Mouse (Mus musculus) neural tube, embryonic 14.5 days (tissue): ENCODE measurements around the gene Clstn3. TPM values are rescaled to one million over a fixed set of nuclear protein-coding genes. Genes with fewer than 3 reads are reported as not detected.

ENCODE experiments used
- ATAC-seq: fragments of 200-750 bp; cut with Nextera tagmentation; 2 replicates; pipeline ENCODE4 v1.8.0; 2017; ENCODE audit warnings: low read depth, mild to moderate bottlenecking, moderate TSS enrichment, moderate library complexity
- H3K27ac ChIP-seq: fragments of 300-500 bp; sonication (generic); 2 replicates; pipeline ENCODE4 v1.5.1; 2014; ENCODE audit warnings: low read depth, mild to moderate bottlenecking, control low read depth, low read length, moderate library complexity, mixed read lengths
- H3K27me3 ChIP-seq: fragments of 300-500 bp; sonication (generic); 2 replicates; pipeline ENCODE4 v1.6.1; 2014; ENCODE audit warnings: low read length; ENCODE audit not compliant: control insufficient read depth, insufficient read depth
- H3K36me3 ChIP-seq: fragments of 300-500 bp; sonication (generic); 2 replicates; pipeline ENCODE4 v1.6.1; 2014; ENCODE audit warnings: low read length, mixed read lengths; ENCODE audit not compliant: control insufficient read depth, insufficient read depth
- H3K4me1 ChIP-seq: fragments of 300-500 bp; sonication (generic); 2 replicates; pipeline ENCODE4 v1.6.1; 2014; ENCODE audit warnings: low read length; ENCODE audit not compliant: control insufficient read depth, insufficient read depth
- H3K4me2 ChIP-seq: fragments of 300-500 bp; sonication (generic); 2 replicates; pipeline ENCODE4 v1.6.1; 2014; ENCODE audit warnings: mild to moderate bottlenecking, low read depth, low read length, control low read depth
- H3K4me3 ChIP-seq: fragments of 300-500 bp; sonication (generic); 2 replicates; pipeline ENCODE4 v1.5.1; 2014; ENCODE audit warnings: low read depth, low read length, control low read depth, mixed read lengths
- H3K9ac ChIP-seq: fragments of 300-500 bp; sonication (generic); replicated peaks from 2 replicates; pipeline ENCODE4 v1.6.1; 2014; ENCODE audit warnings: low read depth, mild to moderate bottlenecking, control low read depth, low read length, mixed read lengths
- H3K9me3 ChIP-seq: fragments of 300-500 bp; sonication (generic); 2 replicates; pipeline ENCODE4 v1.6.1; 2016; ENCODE audit warnings: low read length; ENCODE audit not compliant: control insufficient read depth
- WGBS: fragments of 180-500 bp; shearing (Covaris S2); extraction: QIAGEN DNeasy Blood & Tissue Kit; methylation state at CpG from one replicate; pipeline ENCODE4 v1.1.7; 2014; 5-methylcytosine and 5-hydroxymethylcytosine counted together
- polyA plus RNA-seq: library from polyadenylated mRNA; unstranded; fragments of >200 nt; fragmentation: Nextera tagmentation; extraction: Ambion mirVana; gene quantifications from 2 replicates; pipeline ENCODE4 v1.2.1, GENCODE M21; 2014

Clstn3 gene
- polyA plus RNA-seq, 1 experiment from 2014 or later = 90.4 TPM

DNA sequence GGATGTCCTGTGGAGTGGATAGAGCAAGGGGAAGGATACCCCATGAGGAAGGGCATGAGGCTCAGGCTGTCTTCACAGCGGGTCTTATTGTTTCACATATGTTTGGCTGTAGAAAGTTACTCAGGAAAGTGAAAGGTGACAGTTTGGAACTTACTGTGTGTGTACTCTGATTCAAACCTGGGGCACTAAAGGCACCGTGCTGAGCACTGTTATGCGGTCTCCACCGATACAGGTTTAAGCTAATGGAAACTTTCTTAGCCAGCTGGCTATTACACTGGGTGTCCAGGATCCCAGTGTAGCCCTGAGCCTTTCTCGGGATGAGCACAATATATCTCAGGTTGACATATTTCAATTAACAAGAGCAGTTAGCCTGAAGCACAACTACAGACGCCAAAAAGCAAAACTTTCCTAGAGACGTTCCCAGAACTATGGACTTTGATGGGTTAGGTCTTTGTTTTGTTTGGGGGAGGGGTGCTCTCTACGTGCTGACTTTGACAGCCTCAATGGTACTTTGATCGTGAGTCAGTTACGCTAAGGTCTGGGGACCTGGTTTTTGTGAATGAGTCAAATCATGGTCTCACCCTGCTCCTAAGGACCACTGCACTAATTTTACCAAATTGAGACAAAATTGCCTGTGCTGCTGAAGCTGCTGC lies 35.4 kb upstream of the Clstn3 start:
- H3K27me3 ChIP-seq = no peaks in the 10 kb centered on the region
- ATAC-seq = no peak
- 50% methylated on average over 10 of the region's 10 CpGs for WGBS

DNA sequence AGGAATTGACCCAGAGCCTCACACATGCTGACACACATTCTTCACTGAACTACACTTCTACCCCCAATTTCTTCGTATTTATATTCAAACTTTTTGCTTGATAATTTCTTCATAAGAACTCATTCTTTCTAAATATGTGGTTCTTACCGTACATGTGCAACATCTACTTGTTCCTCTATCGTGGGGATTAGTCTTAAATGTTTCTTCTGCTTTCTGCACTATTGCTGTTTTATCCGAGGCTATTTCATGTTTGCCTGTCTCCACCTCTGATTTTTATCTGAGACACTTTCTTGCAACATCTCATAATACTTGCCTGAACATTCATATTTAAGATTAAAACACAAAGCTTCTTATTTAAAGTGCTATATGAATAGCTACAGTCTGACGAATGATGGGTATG lies 31.5 kb upstream of the Clstn3 start:
- H3K36me3 ChIP-seq = no peaks in the 10 kb centered on the region
- H3K4me3 ChIP-seq = no peak overlapping the region
- H3K9ac ChIP-seq = no peak overlapping the region
- no peaks in the 10 kb centered on the region for H3K9me3 ChIP-seq
- H3K4me2 ChIP-seq = no peak overlapping the region
- ATAC-seq = no peak
- no peaks in the 10 kb centered on the region for H3K4me1 ChIP-seq
- H3K27me3 ChIP-seq = no peaks in the 10 kb centered on the region
- H3K27ac ChIP-seq = no peak overlapping the region
- 96% methylated on average over 5 of the region's 5 CpGs for WGBS

More for the DNA sequence above, 35.4 kb upstream of the Clstn3 start:
- Histone ChIP-seq H3K4me2 (no peak overlapping the region), H3K27ac (no peak overlapping the region), H3K36me3 (no peaks in the 10 kb centered on the region), H3K4me3 (no peak overlapping the region), H3K9ac (no peak overlapping the region), H3K4me1 (no peaks in the 10 kb centered on the region), H3K9me3 (no peaks in the 10 kb centered on the region)

DNA sequence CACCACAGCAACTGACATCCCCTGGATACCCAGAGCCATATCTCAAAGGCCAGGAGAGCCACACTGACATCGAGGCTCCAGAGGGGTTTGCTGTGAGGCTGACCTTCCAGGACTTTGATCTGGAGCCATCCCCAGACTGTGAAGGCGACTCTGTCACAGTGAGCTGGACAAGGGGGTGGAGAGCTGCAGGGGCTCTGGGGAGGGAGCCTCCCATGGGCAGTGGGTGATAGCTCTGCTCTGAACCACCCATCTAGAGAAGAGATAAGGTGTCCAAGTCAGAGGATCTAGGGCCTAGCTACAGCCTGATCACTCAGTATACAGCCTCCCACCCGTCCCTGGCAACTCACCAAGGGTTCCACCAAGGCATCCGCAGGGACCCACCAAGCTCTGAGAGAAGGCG lies 29.3 kb upstream of the Clstn3 start:
- Histone ChIP-seq H3K36me3 (no peaks in the 10 kb centered on the region), H3K4me2 (no peak overlapping the region), H3K27ac (no peak overlapping the region), H3K4me3 (no peak overlapping the region), H3K27me3 (no peaks in the 10 kb centered on the region), H3K9ac (no peak overlapping the region), H3K9me3 (no peaks in the 10 kb centered on the region), H3K4me1 (no peaks in the 10 kb centered on the region)
- no peak for ATAC-seq
- 78% methylated on average over 5 of the region's 5 CpGs for WGBS

DNA sequence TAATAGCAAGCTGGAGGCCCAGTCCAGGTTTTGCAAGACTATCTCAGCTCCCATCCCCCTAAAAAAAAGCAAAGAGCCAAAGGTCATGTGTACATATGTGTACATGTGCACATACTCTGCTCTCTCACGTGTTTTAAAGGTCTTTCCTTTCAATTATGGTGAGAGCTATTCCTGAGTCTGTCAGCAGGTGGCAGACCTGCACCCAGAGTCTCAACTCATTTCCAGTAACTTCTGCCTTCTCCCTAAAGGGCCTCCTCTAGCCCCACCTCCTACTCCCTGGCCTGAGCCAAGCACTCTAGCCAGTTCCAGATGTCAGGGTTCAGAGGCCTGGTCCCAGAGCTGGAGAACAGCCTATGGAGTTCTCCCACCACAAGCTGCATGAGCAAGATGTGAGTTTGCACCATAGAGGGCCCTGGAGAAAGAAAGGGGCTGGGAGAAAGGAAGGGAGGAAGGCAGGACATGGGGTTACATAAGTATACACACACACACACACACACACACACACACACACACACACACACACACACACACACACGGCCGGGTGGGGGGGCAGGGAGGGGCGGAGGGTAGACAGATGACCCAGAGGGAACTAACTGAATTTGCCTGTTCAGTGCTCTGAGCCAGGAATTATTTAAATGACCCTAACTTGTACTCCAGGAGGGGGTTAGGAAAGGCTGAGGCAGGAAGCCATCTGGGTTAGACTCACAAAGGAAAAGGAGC lies 28.4 kb upstream of the Clstn3 start, which contains the start of gene C1rl:
Gene C1rl (plus strand): TSS at position 272 of the 720 bp plus-strand sequence.
- no peaks in the 10 kb centered on the region for H3K4me1 ChIP-seq
- ATAC-seq = peak; percentile 80
- no peaks in the 10 kb centered on the region for H3K36me3 ChIP-seq
- 50% methylated on average over 2 of the region's 4 CpGs for WGBS
- H3K4me3 ChIP-seq = no peak within 1 kb of the TSS
- H3K9me3 ChIP-seq = no peaks in the 10 kb centered on the region
- H3K27me3 ChIP-seq = no peaks in the 10 kb centered on the region
- H3K27ac ChIP-seq = no peak within 1 kb of the TSS
- H3K4me2 ChIP-seq = no peak within 1 kb of the TSS
- no peak within 1 kb of the TSS for H3K9ac ChIP-seq

DNA sequence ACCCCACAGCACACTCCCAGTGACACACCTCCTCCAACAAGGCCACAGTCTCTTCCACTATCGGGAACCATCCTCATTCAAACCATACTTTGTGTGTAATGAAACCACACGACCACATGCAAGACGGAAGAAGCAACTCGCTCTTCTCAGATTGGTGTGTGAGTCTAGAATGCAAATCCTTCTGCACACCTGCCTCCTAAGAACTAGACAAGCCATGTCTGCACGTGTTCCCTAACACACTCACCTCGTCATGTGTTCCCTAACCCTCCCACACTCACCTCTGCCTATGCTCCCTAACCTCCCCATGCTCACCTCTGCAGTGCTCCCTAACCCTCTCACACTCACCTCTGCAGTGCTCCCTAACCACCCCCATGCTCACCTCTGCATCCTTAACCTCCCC lies 26.8 kb upstream of the Clstn3 start:
- H3K27me3 ChIP-seq = no peaks in the 10 kb centered on the region
- WGBS = 81% methylated on average over 6 of the region's 6 CpGs
- no peak overlapping the region for H3K27ac ChIP-seq
- no peak for ATAC-seq
- H3K4me1 ChIP-seq = no peaks in the 10 kb centered on the region
- no peak overlapping the region for H3K9ac ChIP-seq
- no peak overlapping the region for H3K4me2 ChIP-seq
- no peaks in the 10 kb centered on the region for H3K9me3 ChIP-seq
- H3K36me3 ChIP-seq = no peaks in the 10 kb centered on the region
- H3K4me3 ChIP-seq = no peak overlapping the region

DNA sequence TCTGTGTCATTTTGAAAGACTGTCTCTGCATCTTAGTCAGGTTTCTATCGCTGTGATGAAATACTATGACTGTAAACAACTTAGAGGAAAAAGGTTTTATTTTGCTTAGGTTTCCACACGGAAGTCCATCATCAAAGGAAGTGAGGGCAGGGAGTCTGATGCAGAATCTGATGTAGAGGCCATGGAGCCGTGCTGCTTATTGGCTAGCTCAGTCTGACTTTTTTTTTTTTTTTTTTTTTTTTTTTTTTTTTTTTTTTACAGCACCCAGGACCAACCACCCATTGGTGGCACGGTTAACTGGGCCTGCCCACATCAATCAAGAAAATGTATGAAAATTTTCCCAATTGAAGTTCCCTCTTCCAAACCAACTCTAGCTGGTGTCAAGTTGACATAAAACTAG lies 24.4 kb upstream of the Clstn3 start:
- no peak overlapping the region for H3K4me3 ChIP-seq
- no peak overlapping the region for H3K9ac ChIP-seq
- no peak overlapping the region for H3K4me2 ChIP-seq
- H3K9me3 ChIP-seq = no peaks in the 10 kb centered on the region
- no peaks in the 10 kb centered on the region for H3K4me1 ChIP-seq
- H3K27ac ChIP-seq = no peak overlapping the region
- 81% methylated on average over 4 of the region's 4 CpGs for WGBS
- no peaks in the 10 kb centered on the region for H3K27me3 ChIP-seq
- no peak for ATAC-seq
- no peaks in the 10 kb centered on the region for H3K36me3 ChIP-seq

DNA sequence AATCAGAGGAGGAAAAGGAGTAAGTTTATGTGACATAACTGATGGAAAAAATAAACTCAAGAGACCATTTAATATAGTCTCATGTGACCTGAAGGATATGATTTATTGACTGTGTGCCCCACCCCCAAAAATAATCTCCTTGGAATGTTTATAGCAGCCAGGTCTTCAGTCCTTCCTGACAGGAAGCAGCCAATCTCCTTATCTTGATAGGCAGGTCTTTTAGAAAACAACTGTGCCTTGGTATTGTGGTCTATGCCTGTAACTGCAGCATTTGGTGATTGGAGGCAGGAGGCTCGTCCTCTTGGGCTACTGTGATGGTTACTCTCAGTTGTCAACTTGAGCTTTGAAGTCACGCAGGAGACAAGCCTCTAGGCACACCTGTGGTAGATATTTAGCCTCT lies 22.9 kb upstream of the Clstn3 start:
- no peak overlapping the region for H3K27ac ChIP-seq
- no peak for ATAC-seq
- H3K4me2 ChIP-seq = no peak overlapping the region
- H3K4me3 ChIP-seq = no peak overlapping the region
- no peak overlapping the region for H3K9ac ChIP-seq
- H3K9me3 ChIP-seq = no peaks in the 10 kb centered on the region
- no peaks in the 10 kb centered on the region for H3K36me3 ChIP-seq
- H3K4me1 ChIP-seq = no peaks in the 10 kb centered on the region
- 61% methylated on average over 2 of the region's 2 CpGs for WGBS
- H3K27me3 ChIP-seq = no peaks in the 10 kb centered on the region

DNA sequence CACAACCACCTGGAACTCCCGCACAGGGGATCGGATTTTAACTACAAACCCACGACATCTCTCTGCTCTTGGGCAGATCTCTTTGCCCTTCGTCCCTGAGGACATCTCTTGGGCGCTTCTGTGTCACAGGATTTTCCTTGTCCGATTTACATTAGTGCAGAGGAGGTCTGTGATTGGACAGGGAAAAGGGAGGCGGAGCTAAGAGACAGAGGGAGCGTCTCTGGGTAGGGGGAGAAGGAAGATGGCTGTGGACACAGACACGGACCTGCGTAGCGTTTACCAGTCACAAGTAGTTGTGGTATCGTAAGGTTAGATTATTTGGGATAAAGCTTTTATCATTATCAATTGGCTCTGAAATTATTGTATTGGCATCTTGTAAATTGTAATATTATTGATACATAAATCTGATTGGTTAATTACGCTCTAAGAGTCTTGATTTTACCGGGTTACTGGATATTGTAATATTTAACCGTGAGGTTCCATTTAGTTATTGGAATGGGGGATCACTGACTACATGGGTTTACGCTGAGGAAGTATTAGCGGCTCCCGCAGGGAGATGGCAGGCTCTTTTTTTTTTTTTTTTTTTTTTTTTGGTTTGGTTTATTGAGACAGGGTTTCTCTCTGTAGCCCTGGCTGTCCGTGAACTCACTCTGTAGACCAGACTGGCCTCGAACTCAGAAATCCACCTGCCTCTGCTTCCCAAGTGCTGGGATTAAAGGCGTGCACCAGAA lies 21.0 kb upstream of the Clstn3 start:
- no peaks in the 10 kb centered on the region for H3K27me3 ChIP-seq
- peak; percentile 94 for ATAC-seq
- peak overlapping the region; percentile 22; the same call in 1 of the 2 replicates for H3K4me3 ChIP-seq
- 0 out of 2 replicates have a peak overlapping the region, but pooled peaks have one; percentile 11 for H3K9ac ChIP-seq
- H3K4me2 ChIP-seq = peak overlapping the region; percentile 38
- peak overlapping the region; percentile 57 for H3K27ac ChIP-seq
- 37% methylated on average over 21 of the region's 21 CpGs for WGBS
- no peaks in the 10 kb centered on the region for H3K36me3 ChIP-seq
- H3K9me3 ChIP-seq = no peaks in the 10 kb centered on the region
- H3K4me1 ChIP-seq = no peaks in the 10 kb centered on the region

DNA sequence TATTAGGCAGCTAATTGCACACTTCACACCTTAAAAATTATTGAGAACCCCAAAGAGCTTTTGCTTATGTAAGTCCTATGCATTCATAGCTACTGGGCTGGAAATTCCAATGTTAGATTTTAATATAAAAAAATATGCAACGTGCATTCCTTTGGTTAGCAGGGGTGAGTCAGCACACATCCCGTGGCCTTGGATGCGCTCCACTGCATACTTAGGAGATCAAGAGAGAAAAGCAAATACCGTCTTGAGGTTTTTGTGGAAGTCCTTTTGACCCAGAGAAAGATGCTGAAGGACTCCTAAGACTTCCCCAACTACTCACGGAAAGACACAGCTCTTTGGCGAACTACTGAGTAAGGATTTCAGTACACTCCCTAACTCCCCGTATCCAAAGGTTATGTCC lies 20.3 kb upstream of the Clstn3 start:
- peak overlapping the region; percentile 57 for H3K27ac ChIP-seq
- no peaks in the 10 kb centered on the region for H3K27me3 ChIP-seq
- no peaks in the 10 kb centered on the region for H3K9me3 ChIP-seq
- H3K9ac ChIP-seq = no peak overlapping the region
- no peaks in the 10 kb centered on the region for H3K36me3 ChIP-seq
- 89% methylated on average over 7 of the region's 7 CpGs for WGBS
- no peak overlapping the region for H3K4me3 ChIP-seq
- H3K4me2 ChIP-seq = 0 out of 2 replicates have a peak overlapping the region, but pooled peaks have one; percentile 38
- ATAC-seq = no peak; the same call in 1 of the 2 replicates
- H3K4me1 ChIP-seq = no peaks in the 10 kb centered on the region
